Mouse (Mus musculus) lung, adult 2 months (tissue): ENCODE measurements around the gene Mpzl3.

Source experiments
- CTCF ChIP-seq: fragments of 200-500 bp; IDR thresholded peaks from 2 replicates; pipeline ENCODE4 v1.5.1; 2011; ENCODE audit warnings: mild to moderate bottlenecking, low read length, control low read depth; ENCODE audit not compliant: insufficient read depth
- POLR2A ChIP-seq: fragments of 200-500 bp; IDR thresholded peaks from 2 replicates; pipeline ENCODE4 v1.6.1; 2011; ENCODE audit warnings: low read depth, mild to moderate bottlenecking, control low read depth, low read length, borderline replicate concordance; ENCODE audit errors: extremely low read depth

- TF ChIP-seq POLR2A (no peak), CTCF (peak; percentile 96)
Measured at GRCm38 (mm10) chr9:45121769-45122168, 66.8 kb downstream of the Mpzl3 start.
